Mouse (Mus musculus) ES-Bruce4 (cell line): ENCODE measurements at regions not wholly inside any gene's neighbourhood (a gene's known extent, or its start where the extent isn't known, plus 50 kb on each side); places are given as distances from the start of the nearest gene placed in this dataset.

Experiments
- H3K27ac ChIP-seq: 2 replicates; pipeline ENCODE4 v1.5.1; 2012; ENCODE audit warnings: low read length, inconsistent platforms; ENCODE audit not compliant: insufficient read depth
- H3K27me3 ChIP-seq: 2 replicates; pipeline ENCODE4 v1.6.1; 2012; ENCODE audit warnings: mild to moderate bottlenecking, low read length, inconsistent platforms; ENCODE audit not compliant: control insufficient read depth, poor library complexity, insufficient read depth, severe bottlenecking
- H3K36me3 ChIP-seq: 2 replicates; pipeline ENCODE4 v1.6.1; 2012; ENCODE audit warnings: inconsistent platforms, mild to moderate bottlenecking, low read length, moderate library complexity; ENCODE audit not compliant: control insufficient read depth, poor library complexity, insufficient read depth, severe bottlenecking
- H3K4me1 ChIP-seq: one replicate; pipeline ENCODE4 v1.8.1; 2011; ENCODE audit warnings: low read length; ENCODE audit not compliant: control insufficient read depth, insufficient read depth
- H3K4me3 ChIP-seq: 2 replicates; pipeline ENCODE4 v1.5.1; 2011; ENCODE audit warnings: low read depth, mild to moderate bottlenecking, low read length
- H3K9ac ChIP-seq: 2 replicates; pipeline ENCODE4 v1.6.1; 2012; ENCODE audit warnings: low read depth, mild to moderate bottlenecking, inconsistent platforms; ENCODE audit not compliant: poor library complexity, severe bottlenecking
- H3K9me3 ChIP-seq: replicated peaks from 2 replicates; pipeline ENCODE4 v1.6.1; 2012; ENCODE audit warnings: mild to moderate bottlenecking, low read length, inconsistent platforms; ENCODE audit not compliant: control insufficient read depth, poor library complexity, insufficient read depth, severe bottlenecking
- CTCF ChIP-seq: IDR thresholded peaks from one replicate; pipeline ENCODE4 v1.8.1; 2011; ENCODE audit warnings: low read depth, low read length
- EP300 ChIP-seq: IDR thresholded peaks from 2 replicates; pipeline ENCODE4 v1.6.1; 2011; ENCODE audit warnings: low read depth, low read length; ENCODE audit not compliant: insufficient read depth
- POLR2A ChIP-seq: IDR thresholded peaks from one replicate; pipeline ENCODE4 v1.8.1; 2011; ENCODE audit warnings: low read length; ENCODE audit not compliant: insufficient read depth

DNA sequence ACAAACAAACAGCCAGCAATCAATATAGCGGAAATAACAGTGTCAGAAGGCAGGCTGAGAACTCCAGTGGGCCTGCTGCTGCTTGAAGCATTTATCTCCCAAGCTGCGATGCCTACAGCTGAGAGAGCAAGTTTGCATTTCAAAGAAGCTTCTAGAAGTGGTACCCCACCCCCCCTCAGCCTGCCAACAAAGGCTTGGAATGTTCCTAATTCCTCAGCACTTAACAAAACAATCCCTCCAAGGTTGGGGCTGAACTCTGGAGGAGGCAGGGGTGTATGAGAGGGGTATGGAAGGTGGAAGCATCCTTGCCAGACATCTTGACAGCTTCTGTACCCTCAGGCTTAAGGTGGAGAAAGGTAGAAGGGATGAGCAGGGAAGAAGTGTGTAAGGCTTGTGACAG is 70.2 kb upstream of the Lmcd1 start:
- H3K27me3 ChIP-seq: no peaks in the 10 kb centered on the region
- H3K27ac ChIP-seq: no peak overlapping the region
- H3K4me1 ChIP-seq: peaks cover 6% of the 10 kb centered on the region
- TF ChIP-seq EP300: peak; percentile 89
- TF ChIP-seq CTCF: no peak
- TF ChIP-seq POLR2A: no peak
- no peak overlapping the region for H3K9ac ChIP-seq
- H3K4me3 ChIP-seq: no peak overlapping the region
- no peaks in the 10 kb centered on the region for H3K9me3 ChIP-seq
- no peaks in the 10 kb centered on the region for H3K36me3 ChIP-seq

DNA sequence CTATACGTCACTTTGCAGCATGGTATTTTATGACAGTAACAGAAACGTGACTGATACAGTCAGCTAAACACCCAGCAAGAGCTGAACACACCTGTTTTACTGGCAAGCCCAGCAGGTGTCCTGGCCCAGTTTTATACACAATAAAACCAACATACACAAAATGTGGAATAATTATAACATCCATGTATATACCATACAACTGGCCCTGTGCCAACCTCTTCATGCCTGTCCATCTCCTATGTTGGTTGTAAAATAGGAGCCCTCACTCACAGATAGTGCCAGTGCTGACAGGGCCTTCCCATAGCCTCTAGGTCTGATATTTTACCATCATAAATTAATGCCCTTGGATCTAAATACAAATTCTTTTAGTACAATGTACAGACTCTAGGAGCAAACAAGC is 68.6 kb upstream of the Lmcd1 start:
- Histone ChIP-seq H3K27ac (0 out of 2 replicates have a peak overlapping the region, but pooled peaks have one; percentile 63), H3K27me3 (no peaks in the 10 kb centered on the region), H3K9me3 (no peaks in the 10 kb centered on the region), H3K4me1 (peaks cover 6% of the 10 kb centered on the region), H3K9ac (no peak overlapping the region), H3K36me3 (no peaks in the 10 kb centered on the region), H3K4me3 (no peak overlapping the region)
- TF ChIP-seq POLR2A (no peak), EP300 (no peak), CTCF (no peak)

DNA sequence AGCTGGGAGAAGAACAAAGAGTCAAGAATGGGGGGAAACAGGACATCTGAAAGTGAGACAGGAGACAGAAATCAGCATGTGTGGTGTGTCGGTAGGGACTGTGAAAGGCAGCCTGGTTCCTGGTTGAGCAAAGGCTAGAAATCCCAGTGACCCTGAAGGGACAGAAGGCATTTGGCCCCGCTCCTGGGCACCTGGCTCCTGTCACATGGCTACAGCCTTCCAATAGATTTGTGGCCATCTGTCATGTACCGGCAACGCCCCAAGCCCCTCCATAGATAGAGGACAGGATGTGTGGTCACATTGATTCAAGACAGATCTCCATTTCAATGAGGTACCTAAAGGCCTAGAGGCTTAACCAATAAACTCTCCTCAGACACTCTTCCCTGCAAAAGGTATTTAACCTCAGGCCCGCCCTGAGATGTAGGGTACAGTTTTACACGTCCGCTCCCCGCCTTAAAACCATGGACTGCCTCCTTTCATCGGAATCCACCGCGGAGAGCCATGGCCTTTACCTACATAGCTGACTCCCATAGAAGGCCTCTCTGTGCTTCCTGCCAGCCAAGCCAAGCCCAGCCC is 68.0 kb upstream of the Lmcd1 start:
- Histone ChIP-seq H3K4me3 (no peak overlapping the region), H3K36me3 (no peaks in the 10 kb centered on the region), H3K9me3 (no peaks in the 10 kb centered on the region), H3K27me3 (no peaks in the 10 kb centered on the region), H3K27ac (0 out of 2 replicates have a peak overlapping the region, but pooled peaks have one; percentile 63), H3K9ac (no peak overlapping the region), H3K4me1 (peaks cover 6% of the 10 kb centered on the region)
- peak; percentile 90 for TF ChIP-seq EP300
- TF ChIP-seq POLR2A: no peak

- no peaks in the 10 kb centered on the region for H3K9me3 ChIP-seq
- no peak overlapping the region for H3K27ac ChIP-seq
- no peaks in the 10 kb centered on the region for H3K27me3 ChIP-seq
- H3K4me1 ChIP-seq: peaks cover 6% of the 10 kb centered on the region
- H3K9ac ChIP-seq: no peak overlapping the region
- no peaks in the 10 kb centered on the region for H3K36me3 ChIP-seq
- H3K4me3 ChIP-seq: no peak overlapping the region
- TF ChIP-seq POLR2A (no peak), CTCF (no peak), EP300 (no peak)
Measured at GRCm38 (mm10) chr6:112207229-112207628, 66.3 kb upstream of the Lmcd1 start.

DNA sequence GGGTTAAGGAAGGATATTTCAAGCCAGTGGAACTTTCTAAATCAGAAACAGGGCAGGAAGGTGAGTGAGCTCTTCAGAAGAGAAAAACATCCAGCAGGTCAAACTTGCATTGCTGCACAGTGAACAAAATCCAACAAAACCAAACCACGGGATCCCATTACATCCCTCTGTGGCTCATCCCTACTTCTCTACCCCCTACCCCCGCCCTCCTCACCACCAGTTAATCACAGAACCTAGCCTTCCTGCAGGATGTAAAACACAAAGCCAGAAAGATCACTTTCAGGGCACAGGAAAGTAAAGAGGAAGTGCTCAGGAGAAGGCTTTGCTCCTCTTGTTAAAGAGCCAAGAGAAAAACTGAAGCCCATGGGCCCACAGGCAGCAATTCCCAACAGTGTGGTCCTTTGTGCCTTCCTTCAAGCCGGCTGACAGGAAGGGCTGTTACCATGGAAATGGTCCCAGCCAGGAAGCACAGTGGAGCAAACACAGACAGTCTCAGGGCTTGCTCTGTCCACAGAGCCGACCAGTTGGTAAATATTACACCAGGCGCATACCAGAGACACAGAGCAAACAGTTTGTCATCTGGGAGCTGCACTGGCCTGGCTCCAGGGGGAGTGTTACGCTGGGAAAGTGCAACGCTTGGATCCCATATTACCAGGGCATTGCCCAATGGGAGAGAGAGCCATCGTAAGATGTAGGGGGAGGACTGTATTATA is 63.2 kb upstream of the Lmcd1 start:
- Histone ChIP-seq H3K9me3 (peaks cover 6% of the 10 kb centered on the region; the same call in 1 of the 2 replicates), H3K27me3 (0 out of 2 replicates have a peak, but pooled peaks cover 2% of the 10 kb centered on the region), H3K9ac (no peak overlapping the region), H3K4me3 (no peak overlapping the region), H3K4me1 (peaks cover under 1% of the 10 kb centered on the region), H3K36me3 (no peaks in the 10 kb centered on the region), H3K27ac (no peak overlapping the region)
- TF ChIP-seq CTCF (no peak), EP300 (no peak), POLR2A (no peak)

DNA sequence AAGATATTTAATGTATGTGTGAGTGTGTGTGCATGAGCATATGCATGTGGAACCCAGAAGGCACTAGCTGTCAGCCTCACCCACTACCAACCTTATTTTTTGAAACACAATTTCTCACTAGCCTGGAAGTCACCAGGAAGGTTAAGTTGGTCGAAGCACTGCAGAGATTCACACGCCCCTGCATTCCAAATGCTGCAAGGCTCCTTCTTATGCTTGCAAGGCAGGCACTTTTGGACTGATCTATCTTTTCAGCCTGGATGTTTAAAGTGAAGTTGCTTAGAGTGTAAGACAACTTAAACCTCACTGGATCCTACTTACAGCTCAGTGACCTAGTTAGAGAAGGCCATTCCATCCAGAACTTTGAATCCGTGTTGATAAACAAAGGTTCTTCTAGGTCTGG is 56.7 kb upstream of the Lmcd1 start:
- H3K27ac ChIP-seq: no peak overlapping the region
- H3K9me3 ChIP-seq: peaks cover 9% of the 10 kb centered on the region; the same call in 1 of the 2 replicates
- H3K4me3 ChIP-seq: no peak overlapping the region
- no peak overlapping the region for H3K9ac ChIP-seq
- no peaks in the 10 kb centered on the region for H3K4me1 ChIP-seq
- TF ChIP-seq POLR2A (no peak), EP300 (no peak), CTCF (no peak)
- H3K27me3 ChIP-seq: 0 out of 2 replicates have a peak, but pooled peaks cover 2% of the 10 kb centered on the region
- no peaks in the 10 kb centered on the region for H3K36me3 ChIP-seq
